Mouse (Mus musculus) thymus, postnatal 10 days (tissue): ENCODE data around the gene Glis2.

Experiments
- DNase-seq, 2 experiments: peaks; one replicate each; pipeline ENCODE4 v3.0.0; 2021; ENCODE audit warnings: low spot score in 2 of 2

Gene Glis2

DNA sequence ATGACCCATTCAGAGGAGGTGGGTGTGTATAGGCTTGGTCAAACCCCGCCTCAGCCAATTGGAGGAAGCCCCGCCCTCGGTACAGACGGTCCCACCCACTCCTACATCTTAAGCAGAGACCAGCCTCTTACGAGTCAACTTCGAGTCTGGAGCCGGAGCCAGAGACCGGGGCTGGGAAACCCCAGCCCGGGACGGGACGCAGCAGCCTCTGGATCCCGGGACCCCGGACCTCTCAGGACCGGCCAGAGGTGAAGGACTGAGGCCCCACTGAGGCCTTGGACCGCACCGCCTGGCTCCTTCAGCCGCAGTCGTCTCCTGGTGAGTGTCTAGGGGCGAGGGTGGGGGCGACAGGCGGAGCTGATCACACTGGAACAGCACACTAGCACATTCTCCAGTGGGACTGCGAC is 45.3 kb downstream of the Glis2 start, which contains the start of the genes Vasn and Dnaja3:
Gene Vasn, plus strand, starts transcription at position 111 of the 407 bp plus-strand sequence.
Gene Dnaja3, plus strand, starts transcription at position 159 of the 407 bp plus-strand sequence.
- DNase-seq, result peak; percentile 20 to 37

DNA sequence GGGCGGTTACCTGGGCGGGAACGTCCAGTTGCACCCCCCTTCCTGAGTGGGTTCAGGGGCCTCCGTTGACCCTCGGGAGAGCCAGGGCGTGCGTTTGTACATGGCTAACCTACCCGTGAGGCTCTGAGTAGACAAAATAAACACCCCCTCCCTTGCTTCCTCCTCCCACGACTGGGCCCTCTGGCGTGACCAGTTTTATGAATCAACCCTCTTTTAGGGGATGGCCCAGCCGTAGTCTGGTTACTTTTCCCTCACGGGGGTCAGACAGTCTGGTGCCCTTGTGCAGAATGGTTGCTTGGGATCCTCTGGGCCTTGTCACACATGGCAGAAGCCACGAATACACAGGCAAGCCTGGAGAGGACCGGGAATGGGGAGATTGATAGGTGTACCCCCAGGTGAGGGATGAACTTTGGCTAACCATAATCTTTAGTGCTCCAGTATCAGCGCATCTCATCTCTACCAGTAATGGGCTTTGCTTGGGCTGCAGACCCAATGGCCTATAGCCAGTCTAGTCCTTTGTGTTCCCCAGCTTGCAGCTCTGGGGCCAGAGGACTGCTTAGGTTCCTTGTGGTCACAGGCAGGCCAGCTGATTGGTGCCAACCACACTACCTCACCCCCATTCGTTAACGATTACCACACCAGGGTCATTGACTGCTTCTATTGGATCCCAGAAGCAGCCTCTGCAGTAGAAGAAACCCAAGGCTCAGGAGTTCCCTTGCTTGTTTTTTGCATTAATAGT is 45.9 kb downstream of the Glis2 start:
- no peak for DNase-seq

DNA sequence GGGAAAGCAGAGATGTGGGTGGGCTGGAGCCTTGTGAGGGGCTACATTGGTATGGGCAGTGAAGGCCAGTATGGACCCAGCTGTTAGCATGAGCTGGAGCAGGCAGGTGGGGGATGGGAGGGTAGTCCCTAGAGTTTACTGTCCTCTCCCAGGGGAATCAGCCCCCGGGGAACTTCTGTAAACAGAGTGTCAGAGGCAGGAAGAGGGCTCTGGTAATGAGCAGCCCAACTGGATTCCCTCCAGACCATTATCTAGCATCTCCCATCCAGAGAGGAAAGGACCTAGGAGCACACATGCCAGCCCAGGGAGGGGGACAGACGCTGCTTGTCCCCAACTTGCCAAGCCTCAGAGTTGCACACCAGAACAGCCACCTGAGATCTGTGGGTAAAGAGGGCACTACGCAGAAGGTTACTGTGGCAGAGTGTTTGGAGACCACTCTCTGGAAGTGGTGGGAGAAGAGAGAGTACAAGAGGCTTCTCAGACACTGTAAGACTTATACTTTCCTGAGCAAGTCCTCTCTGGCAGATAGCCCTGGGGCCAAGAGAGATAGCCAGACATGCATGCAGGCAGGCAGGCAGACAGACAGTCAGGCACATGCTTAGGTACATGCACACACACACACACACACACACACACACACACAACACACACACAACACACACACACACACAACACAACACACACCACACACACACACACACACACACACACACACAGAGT is 46.8 kb downstream of the Glis2 start:
- DNase-seq, result no peak

DNA sequence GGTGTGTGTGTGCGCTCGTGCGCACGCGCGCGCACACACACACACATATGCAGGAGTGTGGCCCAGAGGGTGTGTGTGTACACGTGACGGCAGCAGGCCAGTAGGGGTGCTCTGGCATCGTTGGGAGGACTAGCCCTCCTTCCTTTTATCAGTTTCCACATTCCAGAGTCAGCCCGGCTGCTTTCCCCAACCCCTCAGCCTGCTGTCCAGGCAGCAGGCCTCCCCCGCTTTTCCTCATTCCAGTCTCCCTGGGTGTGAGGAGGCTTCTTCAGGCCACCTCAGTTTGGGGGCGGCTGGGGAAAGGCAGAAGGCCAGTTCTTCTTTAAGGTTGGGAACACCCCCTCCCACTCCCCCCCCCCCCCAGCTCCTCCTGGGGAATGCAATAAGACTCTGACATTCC is 47.7 kb downstream of the Glis2 start:
- DNase-seq, result no peak

DNA sequence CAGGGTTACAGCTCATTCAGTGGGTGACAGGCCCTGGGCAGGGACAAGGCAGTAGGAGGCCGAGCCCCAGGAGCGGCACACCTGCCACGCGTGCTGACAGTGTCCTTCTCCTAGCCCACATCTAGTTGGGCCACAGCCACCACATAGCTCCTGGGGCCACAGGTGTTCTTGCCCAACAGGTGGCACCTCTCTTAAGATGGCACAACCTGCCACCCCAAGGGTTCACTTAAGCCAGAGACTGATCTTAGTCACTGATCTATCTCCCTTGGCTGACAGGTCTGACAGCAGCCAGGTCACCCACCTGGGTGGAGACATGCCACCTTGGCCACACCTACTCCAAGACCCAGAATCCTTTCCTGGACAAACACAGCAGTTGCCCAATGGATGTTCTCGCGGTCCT is 48.4 kb downstream of the Glis2 start:
- no peak for DNase-seq

DNA sequence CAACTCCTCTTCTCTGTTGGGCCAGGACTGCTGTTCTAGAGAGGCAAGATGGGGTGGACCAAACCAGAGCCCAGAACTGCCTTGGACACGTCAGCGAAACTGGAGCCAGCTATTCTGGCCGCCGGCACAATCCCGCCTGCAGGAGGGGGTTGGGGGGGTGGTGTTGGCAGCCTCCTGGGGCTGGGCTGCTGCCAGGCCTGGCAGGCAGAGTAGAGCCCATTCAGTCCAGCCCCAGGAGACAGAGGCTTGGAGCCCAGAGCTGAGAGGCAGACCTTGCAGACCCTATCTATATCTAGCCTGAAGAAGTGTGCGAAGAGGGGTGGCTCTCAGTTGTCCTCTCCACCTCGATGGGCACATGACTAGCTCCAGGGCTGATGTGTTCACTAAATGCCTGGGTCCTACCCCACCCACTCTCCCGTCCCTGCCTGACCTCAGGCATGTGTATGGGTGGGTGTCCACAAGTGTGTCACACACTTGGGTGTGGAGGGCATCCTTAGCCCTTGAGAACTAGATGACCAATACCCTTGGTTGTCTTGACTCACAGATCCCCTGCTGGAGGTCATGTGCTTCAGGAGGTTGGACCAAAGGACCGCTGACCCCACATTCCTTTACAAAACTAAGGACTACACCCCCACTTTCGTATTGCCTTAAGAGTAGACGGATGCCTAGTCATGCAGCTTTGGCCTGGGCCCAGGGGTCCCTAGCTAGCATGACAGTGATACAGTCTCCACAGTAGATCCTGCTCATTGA is 49.3 kb downstream of the Glis2 start:
- no peak for DNase-seq

DNA sequence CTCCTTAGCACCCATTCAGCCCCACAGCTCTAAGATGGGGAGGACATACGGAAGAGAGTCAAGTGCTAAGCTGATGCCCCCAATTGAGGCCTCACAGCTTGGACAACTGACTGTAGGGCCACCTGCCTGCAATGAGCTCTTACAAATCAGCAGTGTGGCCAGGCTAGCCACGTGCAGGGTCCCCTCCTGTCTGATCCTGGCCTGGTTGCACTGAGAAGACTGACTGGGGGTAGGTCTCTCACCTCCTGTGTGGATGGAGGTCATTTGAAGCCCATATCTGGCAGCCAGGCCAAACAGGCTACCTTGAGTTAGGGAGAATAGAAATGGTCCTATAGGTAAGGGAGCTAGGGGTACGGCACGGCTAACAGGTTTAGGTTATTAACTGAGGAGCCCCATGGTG is 51.4 kb downstream of the Glis2 start:
- DNase-seq, result no peak

DNA sequence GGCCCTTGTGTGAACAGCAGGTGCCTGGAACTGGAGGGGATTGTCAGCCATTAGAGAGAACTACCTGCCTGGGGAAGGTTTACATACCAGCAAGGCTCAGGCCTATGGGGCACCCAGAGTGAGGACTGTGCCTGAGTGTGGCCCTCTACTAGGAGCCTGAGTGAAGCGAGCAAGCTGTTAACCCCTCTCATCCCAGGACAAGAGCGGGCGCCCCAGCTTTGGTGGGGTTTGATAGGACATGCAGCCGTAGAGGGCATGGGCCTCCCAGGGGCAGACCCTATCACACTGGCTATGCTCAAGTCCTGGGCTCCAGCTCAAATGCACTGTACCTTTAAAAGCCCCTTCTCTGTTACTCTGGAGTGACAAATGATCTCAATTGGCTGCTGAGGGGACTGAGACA is 52.3 kb downstream of the Glis2 start:
- DNase-seq, result no peak

DNA sequence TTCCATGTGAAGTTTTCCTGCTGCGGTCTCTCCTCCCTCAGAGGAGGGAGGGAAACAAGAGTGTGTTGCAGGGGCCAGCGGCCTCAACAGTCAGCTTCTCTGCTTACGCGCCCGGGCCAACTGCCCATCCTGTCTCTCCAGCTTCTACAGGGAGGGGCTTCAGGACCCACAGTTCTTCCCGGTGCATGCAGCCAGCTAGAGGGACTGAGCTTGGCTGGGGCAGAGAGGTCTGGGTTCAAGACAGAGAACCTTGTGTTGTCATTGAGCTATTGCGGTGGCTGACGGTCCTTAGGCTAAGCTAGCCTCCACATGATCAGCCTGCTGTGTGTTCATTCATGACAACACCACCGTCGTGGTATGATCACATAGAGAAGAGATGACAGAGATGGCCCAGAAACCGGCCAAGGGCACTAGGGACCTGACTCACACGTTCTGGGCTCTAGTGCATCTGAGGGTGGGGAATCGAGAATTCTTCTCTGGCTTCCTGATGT is 53.2 kb downstream of the Glis2 start:
- no peak for DNase-seq

DNA sequence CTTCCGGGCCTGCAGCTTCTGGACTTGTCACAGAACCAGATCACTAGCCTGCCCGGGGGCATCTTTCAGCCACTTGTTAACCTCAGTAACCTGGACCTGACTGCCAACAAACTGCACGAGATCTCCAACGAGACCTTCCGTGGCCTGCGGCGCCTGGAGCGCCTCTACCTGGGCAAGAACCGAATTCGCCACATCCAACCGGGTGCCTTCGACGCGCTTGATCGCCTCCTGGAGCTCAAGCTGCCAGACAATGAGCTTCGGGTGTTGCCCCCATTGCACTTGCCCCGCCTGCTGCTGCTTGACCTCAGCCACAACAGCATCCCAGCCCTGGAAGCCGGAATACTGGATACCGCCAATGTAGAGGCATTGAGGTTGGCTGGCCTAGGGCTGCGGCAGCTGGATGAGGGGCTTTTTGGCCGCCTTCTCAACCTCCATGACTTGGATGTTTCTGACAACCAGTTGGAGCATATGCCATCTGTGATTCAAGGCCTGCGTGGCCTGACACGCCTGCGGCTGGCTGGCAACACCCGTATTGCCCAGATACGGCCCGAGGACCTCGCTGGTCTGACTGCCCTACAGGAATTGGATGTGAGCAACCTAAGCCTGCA is 54.0 kb downstream of the Glis2 start:
- DNase-seq, result no peak

DNA sequence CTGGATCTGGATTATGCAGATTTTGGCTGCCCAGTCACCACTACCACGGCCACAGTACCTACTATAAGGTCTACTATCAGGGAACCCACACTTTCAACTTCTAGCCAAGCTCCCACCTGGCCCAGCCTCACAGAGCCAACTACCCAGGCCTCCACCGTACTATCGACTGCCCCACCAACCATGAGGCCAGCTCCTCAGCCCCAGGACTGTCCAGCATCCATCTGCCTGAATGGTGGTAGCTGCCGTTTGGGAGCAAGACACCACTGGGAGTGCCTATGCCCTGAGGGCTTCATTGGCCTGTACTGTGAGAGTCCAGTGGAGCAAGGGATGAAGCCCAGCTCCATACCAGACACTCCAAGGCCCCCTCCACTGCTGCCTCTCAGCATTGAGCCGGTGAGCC is 54.7 kb downstream of the Glis2 start:
- DNase-seq, result no peak

DNA sequence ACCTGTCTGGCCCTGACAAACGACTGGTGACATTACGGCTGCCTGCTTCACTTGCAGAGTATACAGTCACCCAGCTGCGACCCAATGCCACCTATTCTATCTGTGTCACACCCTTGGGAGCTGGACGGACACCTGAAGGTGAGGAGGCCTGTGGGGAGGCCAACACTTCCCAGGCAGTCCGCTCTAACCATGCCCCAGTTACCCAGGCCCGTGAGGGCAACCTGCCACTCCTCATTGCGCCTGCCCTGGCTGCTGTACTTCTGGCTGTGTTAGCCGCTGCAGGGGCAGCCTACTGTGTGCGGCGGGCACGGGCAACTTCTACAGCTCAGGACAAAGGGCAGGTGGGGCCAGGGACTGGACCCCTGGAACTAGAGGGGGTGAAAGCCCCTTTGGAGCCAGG is 55.2 kb downstream of the Glis2 start:
- no peak for DNase-seq

DNA sequence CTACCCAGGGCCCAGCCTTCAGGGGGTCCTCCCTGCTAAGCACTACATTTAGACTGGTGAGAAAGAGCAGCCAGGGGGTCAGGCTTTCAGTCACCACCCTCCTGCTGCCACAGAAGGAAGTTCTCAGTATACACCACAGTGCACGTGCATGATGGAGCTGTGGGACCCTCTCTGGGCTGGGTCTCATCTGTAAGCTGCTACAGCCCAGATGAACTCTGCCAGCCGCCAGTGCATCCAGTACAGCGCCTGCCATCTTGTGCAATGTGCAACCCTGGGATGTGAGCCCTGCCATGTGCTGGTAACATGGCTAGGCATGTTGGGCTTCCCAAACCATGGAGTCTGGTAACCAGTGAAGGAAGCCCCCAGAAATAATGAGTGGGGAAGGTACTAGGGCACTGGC is 55.6 kb downstream of the Glis2 start:
- DNase-seq, result no peak

DNA sequence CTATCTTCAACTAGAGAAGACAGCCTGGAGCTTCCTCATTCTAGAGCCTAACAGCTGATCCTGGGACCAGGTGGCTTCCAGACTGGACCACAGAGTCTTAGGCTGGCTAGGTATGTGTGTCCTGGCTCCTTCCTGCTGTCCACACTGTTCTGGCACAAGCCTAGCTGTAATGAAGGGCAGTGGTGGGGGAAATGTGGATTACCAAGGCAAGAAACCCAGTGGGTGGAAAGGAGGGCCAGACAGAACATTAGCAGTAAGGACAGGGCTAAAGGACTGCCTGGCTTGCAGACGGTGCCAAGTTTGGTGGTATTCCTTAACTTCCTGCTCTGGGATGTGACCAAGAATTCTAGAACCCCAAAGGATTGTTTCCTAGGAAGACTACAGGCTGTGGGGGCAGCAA is 56.6 kb downstream of the Glis2 start:
- no peak for DNase-seq

DNA sequence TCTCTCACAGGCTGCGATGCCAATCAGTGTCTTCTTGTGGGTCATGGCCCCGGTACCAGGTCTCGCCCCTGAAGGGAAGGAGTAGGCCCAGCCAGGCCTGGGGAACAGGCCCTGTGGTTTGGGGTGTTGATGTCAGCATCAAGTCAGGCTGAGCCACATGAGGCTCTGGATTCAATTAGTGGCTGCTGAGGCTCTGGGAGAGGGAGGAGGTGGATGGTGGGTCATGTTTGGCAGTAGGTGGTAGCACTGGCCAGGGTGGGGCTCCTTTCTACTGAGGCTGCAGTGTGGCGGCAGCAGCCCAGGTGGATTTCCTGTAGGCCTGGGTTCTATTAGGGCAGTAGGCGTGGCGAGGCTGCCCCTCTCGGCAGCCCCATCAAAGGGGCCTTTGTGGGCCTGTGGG is 57.1 kb downstream of the Glis2 start:
- DNase-seq, result no peak

DNA sequence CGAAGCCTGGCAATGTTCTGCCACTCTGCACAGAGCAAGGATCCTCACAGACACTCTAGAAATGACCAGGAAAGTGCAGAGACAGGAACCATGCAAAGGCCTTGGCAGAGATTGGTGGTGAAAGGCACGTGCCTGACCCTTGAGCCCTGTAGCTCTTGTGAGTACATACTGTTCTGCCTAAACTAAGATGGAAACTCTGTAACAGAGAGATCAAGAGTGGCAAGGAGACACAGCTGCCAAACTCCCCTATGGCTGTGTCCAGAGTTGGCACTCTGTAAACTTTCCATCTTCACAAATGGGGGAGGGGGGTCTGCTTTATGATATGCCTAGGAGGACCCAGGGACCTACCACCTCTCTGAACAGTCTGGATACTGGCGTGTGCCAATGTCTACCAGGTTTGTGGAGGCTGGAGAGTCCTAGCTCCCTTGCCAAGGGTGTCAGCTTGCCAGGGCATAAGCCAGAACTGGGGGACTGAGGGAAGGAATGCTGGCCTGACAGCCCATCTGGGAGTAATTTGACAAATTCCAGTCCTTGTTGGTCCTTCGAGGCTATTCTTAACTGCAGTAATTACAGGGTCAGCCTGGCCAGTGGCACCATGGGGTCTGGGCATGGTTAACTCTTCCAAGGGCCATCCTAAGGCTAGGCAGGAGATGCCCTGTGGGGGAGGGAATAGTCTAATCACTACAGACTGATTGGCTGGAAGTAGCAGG is 58.3 kb downstream of the Glis2 start:
- no peak for DNase-seq

DNA sequence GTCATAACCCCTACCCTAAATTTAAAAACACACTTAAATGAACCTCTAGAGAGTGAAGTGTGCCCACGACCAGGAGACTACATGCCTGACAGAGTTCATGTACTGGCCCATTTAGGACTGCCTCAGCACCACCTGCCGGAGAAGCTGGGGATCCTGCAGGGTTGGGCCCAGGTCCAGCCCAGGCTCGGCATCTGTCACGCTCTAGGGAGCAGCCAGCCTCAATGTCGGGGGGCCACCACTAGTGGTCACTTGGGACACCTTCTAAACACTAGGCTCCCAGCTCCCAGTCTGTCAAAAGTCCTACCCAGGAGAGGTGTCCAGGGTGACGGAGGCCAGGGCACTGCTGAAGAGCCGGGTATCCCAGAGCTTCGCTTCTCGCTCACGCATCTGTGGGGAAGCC is 60.2 kb downstream of the Glis2 start:
- DNase-seq, result no peak

DNA sequence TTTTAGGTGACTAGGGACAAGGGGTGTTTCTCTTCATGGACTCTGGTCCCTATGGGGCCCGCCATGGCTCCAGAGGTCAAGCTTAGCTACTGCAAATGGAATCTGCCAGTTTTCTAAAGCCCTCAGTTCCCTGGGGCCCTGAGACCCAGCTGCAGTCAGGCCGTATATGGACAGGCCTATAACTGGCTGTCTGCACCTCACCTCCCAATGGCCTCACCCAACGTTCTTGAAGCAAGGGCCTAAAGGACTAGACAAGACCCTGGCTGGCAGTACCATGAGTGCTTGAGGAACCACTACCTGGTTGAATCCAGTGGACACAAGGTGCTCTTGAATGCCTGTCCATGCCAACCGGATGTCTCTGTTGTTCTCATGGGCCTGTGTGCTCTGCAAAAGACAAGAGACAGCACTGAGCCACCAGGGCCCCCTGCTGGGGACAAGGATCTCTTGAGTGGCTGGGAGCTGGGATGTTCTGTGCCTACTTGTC is 60.8 kb downstream of the Glis2 start:
- no peak for DNase-seq

DNA sequence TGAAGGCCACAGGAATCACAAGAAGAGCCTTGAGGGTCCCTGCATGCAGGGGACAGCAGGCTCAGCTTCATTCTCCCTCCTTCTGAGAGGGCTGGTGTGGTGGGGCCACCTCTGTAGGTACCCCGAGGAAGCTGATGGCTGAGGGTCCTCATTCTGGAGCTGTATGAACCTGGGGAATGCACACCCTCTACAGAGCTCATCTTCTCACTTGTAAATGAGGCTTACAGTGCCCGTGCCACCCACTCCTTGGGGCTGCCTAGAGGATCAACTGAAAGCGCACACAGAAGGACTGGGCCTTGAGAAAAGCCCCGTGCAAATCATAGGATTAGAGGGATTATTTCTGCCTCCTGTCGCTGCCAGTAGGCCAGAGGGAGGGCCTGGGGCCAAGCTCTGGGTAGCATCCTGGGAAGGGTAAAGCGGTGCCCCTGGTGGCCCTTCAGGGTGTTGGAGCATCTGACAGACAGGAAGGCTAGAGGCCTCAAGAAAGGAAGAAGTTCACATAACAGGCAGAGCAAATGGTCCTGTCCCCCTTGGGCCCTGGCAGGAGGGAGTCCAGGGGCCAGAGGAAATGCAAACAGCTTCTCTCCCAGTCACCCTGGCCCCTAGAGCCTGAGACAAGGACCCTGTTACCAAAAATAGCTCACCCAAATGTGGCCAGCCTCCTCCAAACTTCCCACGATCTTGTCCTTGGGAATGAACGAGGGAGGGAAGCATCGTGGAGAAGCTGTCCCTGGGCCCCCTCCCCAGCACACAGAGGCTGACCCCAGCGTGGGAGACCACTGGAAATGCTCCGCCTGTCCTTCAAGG is 61.5 kb downstream of the Glis2 start:
- no peak for DNase-seq

DNA sequence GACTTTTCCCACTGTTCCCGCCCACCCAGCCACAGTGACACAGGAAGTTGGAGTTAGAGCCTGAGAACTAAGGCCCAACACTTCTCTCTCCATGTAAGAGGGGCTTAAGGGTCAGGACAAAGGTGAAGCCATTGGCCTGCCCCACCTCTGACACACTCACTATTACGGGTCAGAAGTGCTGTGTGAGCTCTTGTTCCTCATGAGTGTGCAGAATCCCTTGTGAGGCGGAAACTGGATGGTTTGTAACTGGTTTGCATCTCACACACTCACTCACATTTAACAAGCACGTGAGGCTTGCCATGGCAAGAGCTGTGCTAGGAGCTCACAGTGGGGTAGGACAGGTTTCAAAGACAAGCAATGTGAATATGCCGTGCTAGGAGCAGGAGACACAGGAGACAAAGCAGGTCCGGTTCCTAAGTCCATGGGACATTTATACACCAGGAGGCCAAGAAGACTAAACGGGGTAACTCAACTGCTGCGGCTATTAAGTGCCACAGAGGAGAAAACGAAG is 62.1 kb downstream of the Glis2 start:
- no peak for DNase-seq
